Mouse (Mus musculus) MEL (cell line): ENCODE data around the gene Krt82. TPM values are rescaled to one million over a fixed set of nuclear protein-coding genes. Genes with fewer than 3 reads are reported as not detected.

Source experiments
- DNase-seq: peaks from one replicate; pipeline ENCODE4 v3.0.0; 2011; ENCODE audit warnings: low read depth, low spot score
- H3K27ac ChIP-seq: 2 replicates; pipeline ENCODE4 v1.5.1; 2012; ENCODE audit warnings: low read depth, mild to moderate bottlenecking, control low read depth, low read length, moderate library complexity; ENCODE audit not compliant: control insufficient read depth
- H3K27me3 ChIP-seq, 2 experiments: fragments of 150-350 bp in 1 of 2; sonication (generic) in 1 of 2; 2 replicates each; pipeline ENCODE4 v1.6.1; 2012; ENCODE audit warnings: low read length in 2 of 2, mild to moderate bottlenecking in 2 of 2, improper control_type of control experiment in 1 of 2, moderate library complexity in 1 of 2; ENCODE audit not compliant: insufficient read depth in 2 of 2, control insufficient read depth in 1 of 2
- H3K36me3 ChIP-seq, 2 experiments: 2 replicates each; pipeline ENCODE4 v1.6.1; 2012 to 2014; ENCODE audit warnings: low read length in 2 of 2, improper control_type of control experiment in 1 of 2, inconsistent platforms in 1 of 2, mild to moderate bottlenecking in 1 of 2; ENCODE audit not compliant: insufficient read depth in 2 of 2, control insufficient read depth in 1 of 2
- H3K4me1 ChIP-seq, 2 experiments: fragments of 150-350 bp in 1 of 2; sonication (generic) in 1 of 2; 2 replicates each; pipeline ENCODE4 v1.6.1; 2012; ENCODE audit warnings: low read length in 2 of 2, improper control_type of control experiment in 1 of 2, mild to moderate bottlenecking in 1 of 2; ENCODE audit not compliant: insufficient read depth in 2 of 2, control insufficient read depth in 1 of 2
- H3K4me3 ChIP-seq, 2 experiments: fragments of 150-350 bp in 1 of 2; sonication (generic) in 1 of 2; 2 replicates each; pipeline ENCODE4 v1.5.1; 2012; ENCODE audit warnings: low read depth in 2 of 2, low read length in 2 of 2, mild to moderate bottlenecking in 2 of 2, moderate library complexity in 2 of 2, control low read depth in 1 of 2, improper control_type of control experiment in 1 of 2; ENCODE audit not compliant: control insufficient read depth in 1 of 2, insufficient read depth in 1 of 2
- H3K79me2 ChIP-seq: 2 replicates; pipeline ENCODE4 v1.6.1; 2012; ENCODE audit warnings: mild to moderate bottlenecking, low read length, moderate library complexity; ENCODE audit not compliant: control insufficient read depth, poor library complexity, insufficient read depth
- H3K9ac ChIP-seq: 2 replicates; pipeline ENCODE4 v1.6.1; 2012; ENCODE audit warnings: low read depth, mild to moderate bottlenecking, control low read depth, low read length, moderate library complexity; ENCODE audit not compliant: control insufficient read depth, poor library complexity, severe bottlenecking
- H3K9me3 ChIP-seq: fragments of 150-350 bp; sonication (generic); replicated peaks from 2 replicates; pipeline ENCODE4 v1.6.1; 2012; ENCODE audit warnings: mild to moderate bottlenecking, low read length, improper control_type of control experiment, moderate library complexity; ENCODE audit not compliant: insufficient read depth
- CHD1 ChIP-seq: IDR thresholded peaks from 2 replicates; pipeline ENCODE4 v1.6.1; 2012; ENCODE audit warnings: low read depth, mild to moderate bottlenecking, inconsistent platforms, low read length, improper control_type of control experiment
- E2F4 ChIP-seq: IDR thresholded peaks from 2 replicates; pipeline ENCODE4 v1.6.1; 2011; ENCODE audit warnings: low read depth, low read length, improper control_type of control experiment, borderline replicate concordance
- ELF1 ChIP-seq: IDR thresholded peaks from 2 replicates; pipeline ENCODE4 v1.6.1; 2014; ENCODE audit warnings: low read depth, mild to moderate bottlenecking, inconsistent platforms, low read length, improper control_type of control experiment, moderate library complexity
- EP300 ChIP-seq, 2 experiments: IDR thresholded peaks; 2 replicates each; pipeline ENCODE4 v1.6.1; 2011; ENCODE audit warnings: improper control_type of control experiment in 2 of 2, low read length in 2 of 2, low read depth in 1 of 2, mild to moderate bottlenecking in 1 of 2
- ETS1 ChIP-seq: IDR thresholded peaks from 2 replicates; pipeline ENCODE4 v1.6.1; 2012; ENCODE audit warnings: low read depth, mild to moderate bottlenecking, inconsistent platforms, low read length, improper control_type of control experiment, moderate library complexity
- GABPA ChIP-seq: IDR thresholded peaks from 2 replicates; pipeline ENCODE4 v1.6.1; 2012; ENCODE audit warnings: low read depth, mild to moderate bottlenecking, inconsistent platforms, low read length, improper control_type of control experiment, moderate library complexity
- HCFC1 ChIP-seq: IDR thresholded peaks from 2 replicates; pipeline ENCODE4 v1.6.1; 2012; ENCODE audit warnings: low read depth, mild to moderate bottlenecking, inconsistent platforms, low read length, improper control_type of control experiment, moderate library complexity
- KAT2A ChIP-seq: conservative IDR thresholded peaks from 2 replicates; pipeline ENCODE4 v1.6.1; 2012; ENCODE audit warnings: low read depth, low read length, improper control_type of control experiment, inconsistent platforms
- MAFK ChIP-seq: IDR thresholded peaks from 2 replicates; pipeline ENCODE4 v1.6.1; 2011; ENCODE audit warnings: low read depth, mild to moderate bottlenecking, low read length, improper control_type of control experiment, borderline replicate concordance
- MAX ChIP-seq: IDR thresholded peaks from 2 replicates; pipeline ENCODE4 v1.6.1; 2011; ENCODE audit warnings: low read length, improper control_type of control experiment
- MXI1 ChIP-seq: IDR thresholded peaks from 2 replicates; pipeline ENCODE4 v1.6.1; 2011; ENCODE audit warnings: mild to moderate bottlenecking, low read depth, low read length, improper control_type of control experiment
- MYB ChIP-seq: IDR thresholded peaks from 2 replicates; pipeline ENCODE4 v1.6.1; 2011; ENCODE audit warnings: mild to moderate bottlenecking, low read depth, low read length, improper control_type of control experiment
- MYC ChIP-seq: IDR thresholded peaks from 2 replicates; pipeline ENCODE4 v1.6.1; 2011; ENCODE audit warnings: low read depth, mild to moderate bottlenecking, low read length, improper control_type of control experiment, moderate library complexity
- NELFE ChIP-seq: IDR thresholded peaks from 2 replicates; pipeline ENCODE4 v1.6.1; 2011; ENCODE audit warnings: low read depth, low read length, improper control_type of control experiment
- POLR2A ChIP-seq, 2 experiments: IDR thresholded peaks; 2 replicates each; pipeline ENCODE4 v1.6.1; 2011 to 2012; ENCODE audit warnings: low read length in 2 of 2, mild to moderate bottlenecking in 2 of 2, control low read depth in 1 of 2, improper control_type of control experiment in 1 of 2, low read depth in 1 of 2, moderate library complexity in 1 of 2; ENCODE audit not compliant: control insufficient read depth in 1 of 2, insufficient read depth in 1 of 2, poor library complexity in 1 of 2
- POLR2AphosphoS2 ChIP-seq: IDR thresholded peaks from 2 replicates; pipeline ENCODE4 v1.6.1; 2011; ENCODE audit warnings: low read length, improper control_type of control experiment
- POLR2AphosphoS5 ChIP-seq: IDR thresholded peaks from 2 replicates; pipeline ENCODE4 v1.6.1; 2012; ENCODE audit warnings: low read depth, borderline replicate concordance, mild to moderate bottlenecking, inconsistent platforms, low read length, moderate library complexity, mixed read lengths
- SIN3A ChIP-seq: IDR thresholded peaks from 2 replicates; pipeline ENCODE4 v1.6.1; 2012; ENCODE audit warnings: low read length, improper control_type of control experiment, inconsistent platforms
- SMC3 ChIP-seq: IDR thresholded peaks from 2 replicates; pipeline ENCODE4 v1.6.1; 2011; ENCODE audit warnings: low read depth, low read length, improper control_type of control experiment
- UBTF ChIP-seq: IDR thresholded peaks from 2 replicates; pipeline ENCODE4 v1.6.1; 2012; ENCODE audit warnings: low read depth, mild to moderate bottlenecking, inconsistent platforms, low read length, improper control_type of control experiment, moderate library complexity, borderline replicate concordance; ENCODE audit not compliant: insufficient read depth
- USF2 ChIP-seq, 2 experiments: IDR thresholded peaks; 2 replicates each; pipeline ENCODE4 v1.6.1; 2011 to 2012; ENCODE audit warnings: improper control_type of control experiment in 2 of 2, low read length in 2 of 2, borderline replicate concordance in 1 of 2, inconsistent platforms in 1 of 2, low read depth in 1 of 2, mild to moderate bottlenecking in 1 of 2; ENCODE audit not compliant: insufficient read depth in 1 of 2
- ZC3H11A ChIP-seq: IDR thresholded peaks from 2 replicates; pipeline ENCODE4 v1.6.1; 2012; ENCODE audit warnings: low read depth, mild to moderate bottlenecking, inconsistent platforms, low read length, improper control_type of control experiment
- ZMIZ1 ChIP-seq: IDR thresholded peaks from 2 replicates; pipeline ENCODE4 v1.6.1; 2012; ENCODE audit warnings: low read depth, mild to moderate bottlenecking, inconsistent platforms, low read length, improper control_type of control experiment, moderate library complexity
- ZNF384 ChIP-seq: IDR thresholded peaks from 2 replicates; pipeline ENCODE4 v1.6.1; 2012; ENCODE audit warnings: low read depth, mild to moderate bottlenecking, inconsistent platforms, low read length, improper control_type of control experiment
- polyA plus RNA-seq, 2 experiments: library from polyadenylated mRNA; stranded (reverse) in 1 of 2; unstranded in 1 of 2; fragments of >175 nt in 1 of 2; fragments of >200 nt in 1 of 2; gene quantifications; 2 replicates each; pipeline versions ENCODE4 v1.2.1 to v1.2.4; 2012; ENCODE audit warnings: low replicate concordance in 2 of 2, low read depth in 1 of 2; ENCODE audit not compliant: insufficient read length in 2 of 2, insufficient read depth in 1 of 2, missing spikeins in 1 of 2
- total RNA-seq: library from RNA; depleted of rRNA; stranded (reverse); fragments of 300-350 nt; gene quantifications from 2 replicates; pipeline ENCODE4 v1.2.3, GENCODE M21; 2012

The Krt82 gene
- total and polyA plus RNA-seq, 3 experiments: not detected

- H3K4me3 ChIP-seq: no peak within 1 kb of the TSS
- no peaks in the 10 kb centered on the region for H3K4me1 ChIP-seq
- no peaks in the 10 kb centered on the region for H3K27me3 ChIP-seq
- TF ChIP-seq KAT2A: no peak
- TF ChIP-seq MYC: no peak
- no peak for TF ChIP-seq ELF1
- no peak for TF ChIP-seq MAX
- no peak for TF ChIP-seq POLR2A (IDR thresholded peaks at IDR 0.05; ENCODE audit: control insufficient read depth in 1 of 2, insufficient read depth in 1 of 2, low read depth in 1 of 2, low read length in 2 of 2, poor library complexity in 1 of 2)
- TF ChIP-seq ZC3H11A: no peak
- TF ChIP-seq NELFE: no peak
- TF ChIP-seq GABPA: no peak
- H3K79me2 ChIP-seq: no peaks in the 10 kb centered on the region
- no peaks in the 10 kb centered on the region for H3K9me3 ChIP-seq
- DNase-seq: no peak
- H3K36me3 ChIP-seq: no peaks in the 10 kb centered on the region
- no peak within 1 kb of the TSS for H3K27ac ChIP-seq
- H3K9ac ChIP-seq: no peak within 1 kb of the TSS
Observed at GRCm38 (mm10) chr15:101532720-101533119, 17.7 kb downstream of the Krt82 start, which contains the start of gene Krt84. Gene Krt84 (minus strand): TSS chr15:101532820.

DNA sequence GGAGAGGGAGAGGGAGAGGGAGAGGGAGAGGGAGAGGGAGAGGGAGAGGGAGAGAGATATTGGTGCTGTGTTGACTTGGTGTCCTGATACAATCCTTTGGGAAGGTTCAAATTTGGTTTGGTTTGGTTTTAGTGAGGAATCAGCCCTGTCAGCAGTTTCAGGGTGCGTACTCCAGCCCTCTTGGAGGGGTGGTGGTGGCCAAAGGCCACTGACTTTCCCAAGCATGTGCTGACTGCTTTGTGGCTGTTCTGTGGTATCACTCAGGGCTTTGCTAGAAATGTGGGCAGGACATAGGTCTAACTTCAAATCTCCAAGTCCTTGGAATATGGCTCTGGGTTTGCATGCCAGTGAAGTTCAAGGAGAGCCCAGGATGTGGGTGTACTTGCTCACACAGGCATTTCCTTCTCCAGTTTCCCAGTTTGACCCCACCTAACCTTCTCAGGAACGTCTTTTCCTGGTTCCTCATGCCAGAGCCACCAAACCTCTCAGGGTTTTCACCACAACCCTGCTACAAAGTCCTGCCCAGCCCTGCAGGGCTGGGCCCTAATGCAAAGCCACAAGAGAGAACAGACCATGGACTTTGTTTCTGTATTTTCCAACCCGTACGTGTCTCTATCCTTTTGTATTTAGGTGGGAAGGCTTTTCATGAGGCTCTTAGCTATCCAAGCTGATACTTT lies 27.8 kb downstream of the Krt82 start:
- Histone ChIP-seq H3K27me3 (no peaks in the 10 kb centered on the region), H3K36me3 (no peaks in the 10 kb centered on the region), H3K4me1 (no peaks in the 10 kb centered on the region), H3K9ac (no peak overlapping the region), H3K4me3 (no peak overlapping the region), H3K79me2 (no peaks in the 10 kb centered on the region), H3K9me3 (no peaks in the 10 kb centered on the region), H3K27ac (no peak overlapping the region)
- DNase-seq: no peak
- TF ChIP-seq MXI1 (no peak), UBTF (no peak), HCFC1 (no peak), CHD1 (no peak), POLR2AphosphoS5 (no peak), KAT2A (no peak), MYC (no peak), POLR2AphosphoS2 (no peak), MAX (no peak)

- Histone ChIP-seq H3K4me1 (no peaks in the 10 kb centered on the region), H3K9me3 (no peaks in the 10 kb centered on the region), H3K9ac (no peak overlapping the region), H3K36me3 (no peaks in the 10 kb centered on the region), H3K79me2 (no peaks in the 10 kb centered on the region), H3K27ac (no peak overlapping the region), H3K4me3 (no peak overlapping the region), H3K27me3 (no peaks in the 10 kb centered on the region)
- peak; percentile 66 for DNase-seq
- TF ChIP-seq POLR2AphosphoS5: no peak
- no peak for TF ChIP-seq MAFK
- no peak for TF ChIP-seq ZMIZ1
- peak; percentile 92 for TF ChIP-seq SMC3
- TF ChIP-seq EP300 (IDR thresholded peaks at IDR 0.05; ENCODE audit: low read depth in 1 of 2, low read length in 2 of 2): no peak
- TF ChIP-seq ZC3H11A: peak; percentile 87
- no peak for TF ChIP-seq USF2 (IDR thresholded peaks at IDR 0.05; ENCODE audit: borderline replicate concordance in 1 of 2, insufficient read depth in 1 of 2, low read depth in 1 of 2, low read length in 2 of 2)
- TF ChIP-seq ZNF384: no peak
- no peak for TF ChIP-seq NELFE
- TF ChIP-seq ETS1: no peak
- no peak for TF ChIP-seq E2F4
- no peak for TF ChIP-seq POLR2A (IDR thresholded peaks at IDR 0.05; ENCODE audit: control insufficient read depth in 1 of 2, insufficient read depth in 1 of 2, low read depth in 1 of 2, low read length in 2 of 2, poor library complexity in 1 of 2)
- no peak for TF ChIP-seq MYB
- peak; percentile 25; the same call in 1 of the 2 replicates for TF ChIP-seq SIN3A
Observed at GRCm38 (mm10) chr15:101519792-101520191, 30.7 kb downstream of the Krt82 start.
